Mouse (Mus musculus) heart, embryonic 11.5 days (tissue): Measurements from ENCODE around the gene Cd5l. TPM values are rescaled to one million over a fixed set of nuclear protein-coding genes. Genes with fewer than 3 reads are reported as not detected.

ENCODE experiments used
- ATAC-seq: fragments of 200-750 bp; cut with Nextera tagmentation; replicated peaks from 2 replicates; pipeline ENCODE4 v1.8.0; 2017; ENCODE audit warnings: moderate library complexity; ENCODE audit not compliant: insufficient number of reproducible peaks, low FRiP score, low TSS enrichment
- H3K27ac ChIP-seq: fragments of 300-500 bp; sonication (generic); 2 replicates; pipeline ENCODE4 v1.5.1; 2014; ENCODE audit warnings: mild to moderate bottlenecking, low read depth, low read length
- H3K27me3 ChIP-seq: fragments of 300-500 bp; sonication (generic); 2 replicates; pipeline ENCODE4 v1.6.1; 2014; ENCODE audit warnings: mild to moderate bottlenecking, low read length, mixed read lengths; ENCODE audit not compliant: control insufficient read depth, insufficient read depth
- H3K36me3 ChIP-seq: fragments of 300-500 bp; sonication (generic); 2 replicates; pipeline ENCODE4 v1.6.1; 2014; ENCODE audit warnings: mild to moderate bottlenecking, low read length, moderate library complexity, mixed read lengths; ENCODE audit not compliant: control insufficient read depth, insufficient read depth
- H3K4me1 ChIP-seq: fragments of 300-500 bp; sonication (generic); 2 replicates; pipeline ENCODE4 v1.6.1; 2014; ENCODE audit warnings: low read length; ENCODE audit not compliant: control insufficient read depth, insufficient read depth
- H3K4me2 ChIP-seq: fragments of 300-500 bp; sonication (generic); 2 replicates; pipeline ENCODE4 v1.6.1; 2014; ENCODE audit warnings: mild to moderate bottlenecking, moderate library complexity
- H3K4me3 ChIP-seq: fragments of 300-500 bp; sonication (generic); 2 replicates; pipeline ENCODE4 v1.5.1; 2014; ENCODE audit warnings: low read depth, low read length
- H3K9ac ChIP-seq: fragments of 300-500 bp; sonication (generic); 2 replicates; pipeline ENCODE4 v1.6.1; 2014; ENCODE audit warnings: mild to moderate bottlenecking, low read depth, low read length, moderate library complexity
- H3K9me3 ChIP-seq: fragments of 300-500 bp; sonication (generic); replicated peaks from 2 replicates; pipeline ENCODE4 v1.6.1; 2016; ENCODE audit warnings: low read length; ENCODE audit not compliant: control insufficient read depth
- WGBS: fragments of 180-500 bp; shearing (Covaris S2); extraction: QIAGEN DNeasy Blood & Tissue Kit; methylation state at CpG from one replicate; pipeline ENCODE4 v1.1.7; 2014; ENCODE audit not compliant: insufficient replicate concordance; 5-methylcytosine and 5-hydroxymethylcytosine counted together
- polyA plus RNA-seq: library from polyadenylated mRNA; unstranded; fragments of >200 nt; fragmentation: Nextera tagmentation; extraction: Ambion mirVana; gene quantifications from 2 replicates; pipeline ENCODE4 v1.2.1, GENCODE M21; 2014

Cd5l gene
- polyA plus RNA-seq, 1 experiment from 2014 or later, result 0.31 TPM

DNA sequence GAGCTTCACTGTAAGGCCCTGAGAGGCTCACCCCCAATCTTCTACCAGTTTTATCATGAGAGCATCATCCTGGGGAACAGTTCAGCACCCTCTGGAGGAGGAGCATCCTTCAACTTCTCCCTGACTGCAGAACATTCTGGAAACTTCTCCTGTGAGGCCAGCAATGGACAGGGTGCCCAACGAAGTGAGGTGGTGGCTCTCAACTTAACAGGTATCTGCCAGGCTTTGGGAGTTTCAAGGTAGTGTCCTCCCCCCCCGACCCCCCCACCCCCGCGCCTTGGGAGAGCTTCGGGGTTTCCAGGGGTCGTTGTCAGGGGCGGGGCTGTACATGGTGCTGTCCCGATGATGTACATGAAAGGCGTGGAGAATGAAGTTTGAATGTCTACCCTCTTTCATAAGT lies 27.4 kb downstream of the Cd5l start:
- Histone ChIP-seq H3K9ac (no peak overlapping the region), H3K27ac (no peak overlapping the region), H3K4me1 (no peaks in the 10 kb centered on the region), H3K27me3 (peaks cover 3% of the 10 kb centered on the region; the same call in 1 of the 2 replicates), H3K36me3 (no peaks in the 10 kb centered on the region), H3K4me3 (no peak overlapping the region), H3K4me2 (no peak overlapping the region), H3K9me3 (no peaks in the 10 kb centered on the region)
- no peak for ATAC-seq
- 78% methylated on average over 9 of the region's 9 CpGs for WGBS

GRCm38 (mm10) chr3:87390935-87391334 lies 33.3 kb downstream of the Cd5l start:
- Histone ChIP-seq H3K36me3 (no peaks in the 10 kb centered on the region), H3K4me2 (no peak overlapping the region), H3K4me1 (no peaks in the 10 kb centered on the region), H3K9ac (no peak overlapping the region), H3K9me3 (peaks cover 3% of the 10 kb centered on the region; the same call in 1 of the 2 replicates), H3K27ac (no peak overlapping the region), H3K27me3 (no peaks in the 10 kb centered on the region), H3K4me3 (no peak overlapping the region)
- no peak for ATAC-seq
- 84% methylated on average over 1 of the region's 1 CpGs for whole genome bisulfite sequencing

GRCm38 (mm10) chr3:87398809-87399208 lies 41.1 kb downstream of the Cd5l start:
- H3K27me3 ChIP-seq, result no peaks in the 10 kb centered on the region
- H3K4me3 ChIP-seq, result no peak overlapping the region
- no peak for ATAC-seq
- H3K9me3 ChIP-seq, result peaks cover 3% of the 10 kb centered on the region; the same call in 1 of the 2 replicates
- H3K36me3 ChIP-seq, result no peaks in the 10 kb centered on the region
- H3K4me1 ChIP-seq, result no peaks in the 10 kb centered on the region
- no peak overlapping the region for H3K27ac ChIP-seq
- H3K4me2 ChIP-seq, result no peak overlapping the region
- H3K9ac ChIP-seq, result no peak overlapping the region
- WGBS, result 53% methylated on average over 4 of the region's 4 CpGs

GRCm38 (mm10) chr3:87399906-87400305 lies 42.2 kb downstream of the Cd5l start:
- H3K9me3 ChIP-seq, result peaks cover 3% of the 10 kb centered on the region; the same call in 1 of the 2 replicates
- no peak for ATAC-seq
- H3K27ac ChIP-seq, result no peak overlapping the region
- WGBS, result 79% methylated on average over 4 of the region's 4 CpGs
- H3K4me2 ChIP-seq, result no peak overlapping the region
- H3K4me3 ChIP-seq, result no peak overlapping the region
- H3K36me3 ChIP-seq, result no peaks in the 10 kb centered on the region
- no peaks in the 10 kb centered on the region for H3K4me1 ChIP-seq
- no peaks in the 10 kb centered on the region for H3K27me3 ChIP-seq
- no peak overlapping the region for H3K9ac ChIP-seq

GRCm38 (mm10) chr3:87401321-87401720 lies 43.6 kb downstream of the Cd5l start:
- Histone ChIP-seq H3K9ac (no peak overlapping the region), H3K27ac (no peak overlapping the region), H3K4me2 (no peak overlapping the region), H3K9me3 (no peaks in the 10 kb centered on the region), H3K4me3 (no peak overlapping the region), H3K27me3 (no peaks in the 10 kb centered on the region), H3K4me1 (no peaks in the 10 kb centered on the region), H3K36me3 (no peaks in the 10 kb centered on the region)
- 56% methylated on average over 5 of the region's 5 CpGs for WGBS
- ATAC-seq, result no peak

DNA sequence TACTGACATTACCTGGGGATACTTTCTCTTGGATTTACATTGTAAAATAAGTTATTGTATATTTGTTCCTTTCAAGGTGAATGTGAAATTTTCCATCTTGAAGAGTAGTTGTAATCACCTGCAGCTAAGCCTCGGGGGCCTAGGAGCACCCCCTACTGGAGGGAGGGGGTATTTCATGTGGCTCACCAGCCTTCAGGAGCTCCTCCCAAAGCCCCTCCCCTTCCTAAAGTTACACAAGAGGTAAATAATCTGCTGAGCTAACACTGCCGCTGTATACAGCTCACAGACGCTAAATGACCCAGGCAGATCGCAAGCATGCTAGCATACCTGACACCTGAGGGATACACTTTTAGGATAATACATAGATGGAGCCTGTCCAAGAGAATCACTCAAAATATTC lies 50.5 kb downstream of the Cd5l start:
- ATAC-seq, result no peak

GRCm38 (mm10) chr3:87409196-87409935 lies 51.7 kb downstream of the Cd5l start:
- WGBS, result 82% methylated on average over 4 of the region's 4 CpGs
- H3K9me3 ChIP-seq, result no peaks in the 10 kb centered on the region
- no peak for ATAC-seq

More for the DNA sequence above, 50.5 kb downstream of the Cd5l start:
- H3K9me3 ChIP-seq, result no peaks in the 10 kb centered on the region
- H3K27me3 ChIP-seq, result peaks cover 5% of the 10 kb centered on the region; the same call in 1 of the 2 replicates
- H3K4me3 ChIP-seq, result no peak overlapping the region
- H3K27ac ChIP-seq, result no peak overlapping the region
- no peak overlapping the region for H3K9ac ChIP-seq
- H3K4me2 ChIP-seq, result no peak overlapping the region
- no peaks in the 10 kb centered on the region for H3K4me1 ChIP-seq
- no peaks in the 10 kb centered on the region for H3K36me3 ChIP-seq
- WGBS, result 29% methylated on average over 4 of the region's 4 CpGs

DNA sequence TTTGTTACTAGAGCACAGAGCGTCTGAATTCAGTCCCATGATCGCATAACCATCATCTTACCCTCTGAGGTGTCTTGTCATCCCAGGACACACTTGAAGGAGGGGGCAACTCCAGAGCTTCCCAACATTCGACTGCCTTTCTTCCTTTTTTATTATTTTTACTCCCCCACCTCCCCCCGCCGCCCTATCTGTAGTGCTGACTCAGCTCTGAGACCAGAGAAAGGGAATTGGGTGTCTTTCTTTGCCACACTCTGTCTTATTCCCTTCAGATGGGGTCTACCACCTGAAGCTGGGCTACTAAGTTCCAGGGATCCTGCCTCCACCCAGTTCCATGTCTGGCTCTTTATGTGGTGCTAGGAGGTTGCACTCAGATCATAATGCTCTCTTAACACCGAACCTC lies 52.9 kb downstream of the Cd5l start:
- H3K27ac ChIP-seq, result no peak overlapping the region
- H3K4me3 ChIP-seq, result no peak overlapping the region
- H3K27me3 ChIP-seq, result peaks cover 5% of the 10 kb centered on the region; the same call in 1 of the 2 replicates
- no peak overlapping the region for H3K9ac ChIP-seq
- H3K4me1 ChIP-seq, result no peaks in the 10 kb centered on the region
- no peaks in the 10 kb centered on the region for H3K36me3 ChIP-seq
- WGBS, result 74% methylated on average over 6 of the region's 6 CpGs
- no peak for ATAC-seq
- no peak overlapping the region for H3K4me2 ChIP-seq
- no peaks in the 10 kb centered on the region for H3K9me3 ChIP-seq

More at GRCm38 (mm10) chr3:87409196-87409935, 51.7 kb downstream of the Cd5l start:
- Histone ChIP-seq H3K27me3 (peaks cover 5% of the 10 kb centered on the region; the same call in 1 of the 2 replicates), H3K4me2 (no peak overlapping the region), H3K36me3 (no peaks in the 10 kb centered on the region), H3K27ac (no peak overlapping the region), H3K4me3 (no peak overlapping the region), H3K4me1 (no peaks in the 10 kb centered on the region), H3K9ac (no peak overlapping the region)

GRCm38 (mm10) chr3:87411150-87411549 lies 53.5 kb downstream of the Cd5l start:
- Histone ChIP-seq H3K4me1 (no peaks in the 10 kb centered on the region), H3K9ac (no peak overlapping the region), H3K27ac (no peak overlapping the region), H3K27me3 (peaks cover 5% of the 10 kb centered on the region; the same call in 1 of the 2 replicates), H3K36me3 (no peaks in the 10 kb centered on the region), H3K9me3 (no peaks in the 10 kb centered on the region), H3K4me3 (no peak overlapping the region), H3K4me2 (no peak overlapping the region)
- no peak for ATAC-seq
- 10% methylated on average over 12 of the region's 12 CpGs for WGBS
